Mouse (Mus musculus) telencephalon, adult 2 months (tissue): Measurements from ENCODE around the gene Tspan14.

ENCODE experiments used
- DNase-seq: peaks from one replicate; pipeline ENCODE4 v3.0.0-alpha.2; 2011; ENCODE audit warnings: low read depth, low spot score

Gene Tspan14

DNA sequence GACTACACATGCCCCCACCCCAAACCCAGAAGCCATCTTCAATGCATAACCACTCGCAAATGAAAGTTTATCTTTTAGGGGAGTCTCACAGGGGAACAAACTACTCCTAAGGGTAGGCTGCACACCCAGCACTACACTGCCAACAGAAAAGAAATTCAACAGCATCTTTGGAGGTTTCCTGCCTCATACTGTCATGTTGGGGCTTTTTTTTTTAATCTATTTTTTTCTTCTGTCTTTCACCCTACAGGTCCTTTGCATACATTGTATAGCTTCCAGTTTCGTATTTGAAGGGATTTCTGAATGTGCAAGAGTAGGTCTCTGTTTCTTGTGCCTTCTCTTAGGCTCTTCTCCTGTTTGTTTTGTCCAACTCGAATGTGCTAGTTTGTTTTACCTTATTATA, 14.3 kb downstream of the Tspan14 start:
- DNase-seq, result no peak

- DNase-seq, result no peak
Measured at GRCm38 (mm10) chr14:40949730-40950614, 16.6 kb downstream of the Tspan14 start.

DNA sequence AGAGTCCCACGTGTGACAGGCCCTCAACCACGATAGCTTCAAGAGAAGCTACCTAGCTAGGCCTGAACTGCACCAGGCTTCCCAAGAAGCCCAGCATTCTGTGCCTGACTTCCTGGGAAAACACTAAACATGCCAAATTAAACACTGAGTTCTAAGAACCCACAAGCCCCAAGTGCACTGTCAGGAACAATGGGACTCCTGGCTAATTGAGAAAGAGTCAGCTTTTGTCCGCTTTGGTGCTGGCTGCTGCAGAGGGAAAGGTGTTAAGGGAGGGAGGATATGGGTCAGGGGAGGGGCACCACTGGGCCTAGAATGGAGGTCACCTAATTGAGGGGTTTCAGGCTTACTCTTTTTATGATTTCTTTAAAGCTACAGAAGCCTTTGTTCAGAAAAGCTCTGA, 17.6 kb downstream of the Tspan14 start:
- no peak for DNase-seq

GRCm38 (mm10) chr14:40948522-40948921, 18.1 kb downstream of the Tspan14 start:
- DNase-seq, result no peak

GRCm38 (mm10) chr14:40947431-40948394, 18.9 kb downstream of the Tspan14 start:
- no peak for DNase-seq

DNA sequence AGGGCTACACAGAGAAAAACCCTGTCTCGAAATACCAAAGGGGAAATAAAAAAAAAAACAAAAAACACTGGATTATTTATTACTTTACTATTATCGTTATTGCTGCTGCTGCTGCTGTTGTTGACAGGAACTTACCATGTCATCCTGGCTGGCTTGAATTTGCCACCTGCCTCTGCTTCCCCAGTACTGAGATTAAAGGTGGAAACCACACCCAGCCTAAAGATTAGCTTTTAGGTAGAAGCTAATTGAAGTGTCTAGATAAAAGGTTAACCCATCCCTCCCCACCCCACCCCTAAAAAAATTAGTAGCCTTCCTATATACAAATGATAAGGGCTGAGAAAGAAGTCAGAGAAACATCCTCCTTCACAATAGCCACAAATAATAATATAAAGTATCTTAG, 22.8 kb downstream of the Tspan14 start:
- no peak for DNase-seq

- DNase-seq, result no peak
Measured at GRCm38 (mm10) chr14:40942429-40942828, 24.2 kb downstream of the Tspan14 start.

DNA sequence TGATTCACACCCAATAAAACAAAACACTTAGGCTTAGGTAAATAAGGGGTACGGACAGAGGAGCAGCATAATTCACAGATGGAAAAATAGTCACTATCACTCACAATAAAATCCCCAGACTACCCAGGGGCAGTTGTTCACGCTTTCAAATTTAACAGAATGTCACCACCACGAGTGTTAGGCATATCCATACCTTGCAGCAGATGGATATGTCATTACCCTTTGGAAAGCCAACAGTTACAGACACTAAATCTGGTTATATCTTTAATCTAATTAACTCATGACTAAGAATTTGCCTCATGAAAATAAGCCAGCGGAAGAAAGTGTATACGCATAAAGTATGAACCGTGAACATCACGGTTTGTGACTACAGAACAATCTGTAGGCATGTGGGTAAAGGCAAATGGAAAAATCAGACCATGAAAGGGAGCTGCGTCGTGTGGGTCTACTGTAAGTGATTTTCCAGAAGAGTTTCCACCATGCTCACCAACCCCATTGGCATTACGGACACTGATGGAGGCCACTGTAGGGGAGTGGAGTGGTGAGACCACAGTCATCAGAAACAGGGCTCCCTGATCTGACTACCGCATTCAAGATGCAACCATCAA, 28.1 kb downstream of the Tspan14 start:
- no peak for DNase-seq

DNA sequence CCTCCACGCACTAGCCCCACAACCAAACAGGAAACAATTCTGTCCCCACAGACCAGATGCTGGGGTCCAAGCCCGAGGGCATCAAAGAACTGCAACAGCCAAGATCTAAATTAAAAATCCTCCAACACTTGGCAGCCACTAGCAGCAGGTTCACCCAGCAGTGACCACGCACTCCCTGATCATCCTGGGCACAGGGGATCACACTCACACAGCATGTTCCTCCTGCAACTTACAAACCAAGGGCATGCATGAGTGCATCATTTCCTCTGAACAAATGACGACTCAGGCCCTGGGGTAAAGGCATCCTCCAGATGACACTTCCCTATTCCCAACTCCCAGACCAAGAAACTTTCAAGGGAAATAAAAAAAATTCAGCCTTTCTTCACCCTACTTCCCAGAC, 29.6 kb downstream of the Tspan14 start:
- no peak for DNase-seq

DNA sequence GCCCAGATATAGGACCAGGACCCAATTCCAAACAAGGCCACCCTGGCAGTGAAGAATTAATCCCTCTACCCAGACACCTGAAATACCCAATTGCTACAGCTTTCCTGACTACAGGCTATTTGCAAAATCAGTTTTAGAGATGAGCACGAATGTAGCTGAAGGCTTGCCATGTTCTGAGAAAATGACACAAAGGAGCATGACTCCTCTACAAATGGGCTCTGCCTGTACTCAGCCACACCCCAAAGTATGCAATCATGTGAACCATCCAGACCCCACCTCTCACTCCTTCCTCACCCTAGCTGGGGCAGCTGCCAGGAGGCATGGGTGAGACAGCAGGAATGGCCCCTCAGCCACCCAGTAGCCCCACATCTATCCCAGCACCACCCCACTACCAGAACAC, 31.1 kb downstream of the Tspan14 start:
- no peak for DNase-seq

- no peak for DNase-seq
Measured at GRCm38 (mm10) chr14:40935054-40935453, 31.6 kb downstream of the Tspan14 start.

GRCm38 (mm10) chr14:40933328-40933727, 33.3 kb downstream of the Tspan14 start:
- DNase-seq, result no peak

GRCm38 (mm10) chr14:40932225-40932624, 34.4 kb downstream of the Tspan14 start:
- no peak for DNase-seq

GRCm38 (mm10) chr14:40931115-40931829, 35.3 kb downstream of the Tspan14 start:
- DNase-seq, result no peak

- no peak for DNase-seq
Measured at GRCm38 (mm10) chr14:40929943-40930342, 36.7 kb downstream of the Tspan14 start.

GRCm38 (mm10) chr14:40928897-40929296, 37.7 kb downstream of the Tspan14 start:
- DNase-seq, result no peak

DNA sequence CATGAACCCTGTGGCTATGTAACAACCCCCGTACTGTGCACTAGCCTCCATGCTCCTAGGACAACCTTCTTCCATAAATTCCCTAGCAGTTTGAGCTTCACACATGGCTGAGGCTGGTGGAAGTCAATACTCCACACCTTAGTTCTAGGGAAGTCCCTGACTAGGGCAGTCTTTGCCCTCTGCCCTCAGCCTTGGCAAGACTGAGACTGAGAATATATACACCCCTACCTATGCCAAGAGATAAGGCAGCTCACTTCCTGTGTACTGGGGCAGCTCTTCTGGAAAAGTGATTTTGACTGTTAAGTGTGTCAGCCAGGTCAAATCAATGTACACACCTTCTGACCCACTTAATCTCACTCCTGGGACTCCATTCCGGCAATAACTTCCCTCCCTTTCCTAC, 39.6 kb downstream of the Tspan14 start:
- no peak for DNase-seq

DNA sequence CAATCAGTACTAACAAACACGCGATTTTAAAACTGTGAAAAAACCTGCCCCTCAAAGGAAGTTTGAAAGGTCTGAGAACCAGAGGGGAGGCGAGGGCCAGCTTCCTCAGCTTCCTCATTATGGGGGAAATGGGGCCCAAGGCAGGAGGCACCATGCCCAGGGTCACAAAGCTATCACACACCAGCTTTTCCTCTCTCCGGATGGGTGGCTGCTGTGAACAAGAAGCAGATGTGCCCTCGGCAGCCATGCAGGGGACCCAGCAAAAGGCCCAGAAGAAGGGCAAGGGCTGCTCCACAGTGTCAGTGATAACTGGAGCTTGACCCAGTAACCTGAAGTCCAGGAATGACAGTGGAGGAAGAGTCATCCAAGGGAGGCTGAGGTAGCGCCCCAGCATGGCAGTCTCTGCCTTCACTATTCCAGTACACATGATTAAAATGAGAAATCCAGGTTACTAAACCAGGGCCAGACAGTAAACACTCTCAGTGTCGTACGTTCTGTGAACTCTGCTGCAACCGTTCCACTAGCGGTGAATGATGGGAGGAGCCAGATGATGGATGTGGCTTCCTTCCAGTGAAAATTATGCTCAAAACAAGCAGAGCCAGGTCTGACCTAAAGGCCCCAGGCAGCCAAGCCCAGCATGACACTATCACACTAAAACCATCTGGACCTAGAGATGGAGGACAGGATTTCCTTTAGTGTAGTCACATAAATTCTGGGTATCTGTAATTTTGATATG, 42.1 kb downstream of the Tspan14 start:
- DNase-seq, result no peak

DNA sequence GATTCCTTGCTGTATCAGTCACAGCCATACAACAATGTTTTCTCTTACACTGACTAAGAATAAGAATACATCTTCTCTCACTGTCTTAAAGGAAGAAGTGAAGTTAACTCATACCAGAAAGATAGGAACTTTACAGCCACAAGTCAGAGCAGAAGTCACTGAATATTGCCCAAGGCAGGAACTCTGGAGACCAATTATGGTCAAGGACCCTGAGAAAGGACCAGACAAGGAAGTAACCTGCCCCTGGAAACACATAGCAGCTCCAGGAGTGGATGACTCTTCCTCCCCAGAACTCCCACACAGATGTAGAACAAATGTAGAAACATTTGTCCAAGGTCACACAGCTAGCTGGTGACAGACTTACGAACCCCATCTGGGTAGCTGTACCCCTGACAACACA, 45.4 kb downstream of the Tspan14 start:
- DNase-seq, result no peak

DNA sequence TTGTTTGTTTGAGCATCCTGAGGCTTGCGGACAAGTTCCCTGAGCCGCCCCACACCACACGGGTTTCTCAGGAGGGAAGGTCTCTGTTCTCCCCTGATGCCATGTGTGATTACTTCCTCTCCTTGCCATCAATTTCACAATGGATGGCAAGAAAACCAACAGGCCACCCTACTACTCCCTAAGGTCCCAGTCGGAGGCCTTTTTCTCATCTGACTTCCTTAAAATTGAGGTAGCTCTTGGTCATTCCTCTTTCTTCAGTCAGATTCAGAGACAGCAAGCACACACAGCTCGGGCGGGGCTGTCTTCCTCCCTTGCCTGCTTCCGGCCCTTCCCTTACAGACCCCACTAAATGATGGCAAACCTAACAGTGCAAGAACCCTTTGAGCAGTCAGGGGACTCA, 47.1 kb downstream of the Tspan14 start:
- no peak for DNase-seq

GRCm38 (mm10) chr14:40918477-40918876, 48.1 kb downstream of the Tspan14 start:
- no peak for DNase-seq
